In the genomic region with DNA sequence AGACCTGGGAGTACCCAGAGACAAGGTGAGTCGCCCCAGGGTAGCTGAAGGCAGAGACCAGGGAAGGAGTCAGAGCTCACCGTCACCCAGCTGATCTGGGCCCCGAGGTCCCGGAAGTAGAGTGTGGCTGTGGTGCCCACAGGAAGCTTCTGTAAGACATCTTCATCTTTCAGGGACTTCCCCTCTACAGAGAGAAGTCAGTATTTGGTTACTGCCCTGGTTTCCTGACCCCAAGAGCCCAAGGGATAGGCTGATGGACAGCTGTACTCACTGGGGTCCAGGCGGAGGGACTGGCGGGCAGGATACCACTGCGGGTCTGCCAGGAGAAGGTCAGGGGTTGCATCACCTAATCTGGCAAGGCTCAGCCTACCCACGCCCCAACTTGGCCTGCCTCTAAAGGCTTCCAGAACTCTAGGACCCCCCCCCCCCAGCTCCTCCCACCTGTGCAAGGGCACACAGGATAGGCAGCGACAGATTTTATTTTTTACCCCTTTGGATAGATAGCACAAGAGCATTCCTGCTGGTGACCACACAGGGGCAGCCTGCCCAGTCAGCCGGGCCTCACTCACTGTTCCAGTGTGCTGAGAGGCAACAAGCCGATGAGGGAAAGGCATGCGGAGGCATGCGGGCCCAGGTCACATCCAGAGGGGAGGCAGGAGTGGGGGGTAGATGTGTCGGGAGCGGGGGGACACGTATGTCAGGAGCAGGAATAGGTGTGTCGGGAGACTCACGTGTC, we compare ENCODE assay signal across 8 mouse cellular contexts. TPM values are rescaled to one million over a fixed set of nuclear protein-coding genes. Genes with fewer than 3 reads are reported as not detected.
A peak's percentile ranks its signal among the peaks of the same experiment; 100 is the strongest.
DNase-seq lines count a peak whose midpoint lies in the region; ATAC-seq and TF ChIP-seq lines count a peak whose summit lies in the region.

No protein-coding gene starts in this region.

- TF ChIP-seq CTCF in cerebellum, adult 2 months (IDR thresholded peaks at IDR 0.05; ENCODE audit: borderline replicate concordance, insufficient read depth, low read depth, low read length): no peak

- WGBS in cerebellum, adult 2 months: 68% methylated on average over 18 of the region's 18 CpGs

- no peaks in the 10 kb centered on the region for H3K27me3 ChIP-seq in cerebellum, adult 2 months (ENCODE audit: control insufficient read depth, insufficient read depth, low read length)

- peak; percentile 68 for DNase-seq in gastrocnemius, postnatal 14 days
- no peak for DNase-seq in gastrocnemius, postnatal 10 days
- peak; percentile 76 to 77 for DNase-seq in B cell, adult 2 months
- peak; percentile 14 to 37 for DNase-seq in cerebellum, adult 2 months
- peak; percentile 45 to 56 for DNase-seq in lung, postnatal 4 days
- peak; percentile 62 to 77 for DNase-seq in thymus, postnatal 36 days
- DNase-seq in right cerebral cortex, adult 18-20 months: no peak

- peak; percentile 68 to 71 for ATAC-seq in hematopoietic stem cell, adult 5-6 weeks (replicated peaks in 1 of 2; ENCODE audit: insufficient read depth in 1 of 2, low FRiP score in 2 of 2, low TSS enrichment in 1 of 2, low read depth in 1 of 2, poor library complexity in 2 of 2, severe bottlenecking in 2 of 2)

- no peak overlapping the region for H3K27ac ChIP-seq in cerebellum, adult 2 months (ENCODE audit: insufficient read depth, low read length)

- no peak overlapping the region for H3K4me3 ChIP-seq in cerebellum, adult 2 months (replicated peaks; ENCODE audit: insufficient read depth, low read depth, low read length)

- no peak for TF ChIP-seq POLR2A in cerebellum, adult 2 months (IDR thresholded peaks at IDR 0.05; ENCODE audit: borderline replicate concordance, insufficient read depth, low read length)

- peaks cover 47% of the 10 kb centered on the region for H3K4me1 ChIP-seq in cerebellum, adult 2 months (ENCODE audit: control insufficient read depth, insufficient read depth, low read length)

- intact Hi-C loops in gastrocnemius, postnatal 14 days (cut with DNase I; ENCODE audit: low total_unique reads): no loop called here

RNA-seq across cellular contexts. Expression of a gene that starts 6.8 kb away (rescaled TPM):
- 100 to 1,000 TPM; 439 to 462 TPM for total RNA-seq in gastrocnemius, postnatal 14 days (2021)
- 100 to 1,000 TPM; 408 to 467 TPM for total RNA-seq in gastrocnemius, postnatal 10 days (2021)
- 394 and 445 TPM in 2 replicates for polyA plus RNA-seq in cerebellum, adult 2 months (2012; rRNA removed)
- 103 and 142 TPM in 2 replicates for total RNA-seq in hematopoietic stem cell, adult 5-6 weeks (2017)

RNA-seq across cellular contexts. Expression of a gene that starts 34.5 kb away (rescaled TPM):
- total RNA-seq in gastrocnemius, postnatal 14 days (2021): 100 to 1,000 TPM; 474 to 504 TPM
- total RNA-seq in gastrocnemius, postnatal 10 days (2021): 100 to 1,000 TPM; 422 to 448 TPM
- polyA plus RNA-seq in cerebellum, adult 2 months (2012; rRNA removed): 1,238 and 1,304 TPM in 2 replicates
- 310 and 360 TPM in 2 replicates for total RNA-seq in hematopoietic stem cell, adult 5-6 weeks (2017)

RNA-seq across cellular contexts. Expression of a gene that starts 34.7 kb away (rescaled TPM):
- total RNA-seq in gastrocnemius, postnatal 14 days (2021): 1 to 10 TPM; 7.0 to 7.4 TPM
- total RNA-seq in gastrocnemius, postnatal 10 days (2021): 10 to 100 TPM; 10.3 to 11.7 TPM
- 29.9 and 33.0 TPM in 2 replicates for polyA plus RNA-seq in cerebellum, adult 2 months (2012; rRNA removed)
- 68.1 and 73.6 TPM in 2 replicates for total RNA-seq in hematopoietic stem cell, adult 5-6 weeks (2017)

RNA-seq across cellular contexts. Expression of a gene that starts 37.7 kb away (rescaled TPM):
- total RNA-seq in gastrocnemius, postnatal 14 days (2021): not detected
- total RNA-seq in gastrocnemius, postnatal 10 days (2021): not detected
- not detected in 2 replicates for polyA plus RNA-seq in cerebellum, adult 2 months (2012; rRNA removed)
- total RNA-seq in hematopoietic stem cell, adult 5-6 weeks (2017): not detected in 2 replicates

Comparison
In these comparisons a context has a peak if more than half of its experiments do, and no peak if none do; other contexts are left out.
1. DNase-seq: peak in gastrocnemius, postnatal 14 days (single experiment), B cell, adult 2 months (2 of 2), cerebellum, adult 2 months (2 of 2), lung, postnatal 4 days (2 of 2) and thymus, postnatal 36 days (2 of 2); none in gastrocnemius, postnatal 10 days (single experiment) and right cerebral cortex, adult 18-20 months (single experiment).